Mouse (Mus musculus): ENCODE measurements around the gene Golga5. TPM values are rescaled to one million over a fixed set of nuclear protein-coding genes. Genes with fewer than 3 reads are reported as not detected.
"Not testable (repeated sequence)": the region's sequence is repeated elsewhere in the genome, so short reads cannot be mapped to it uniquely, and the experiment has no call there.

Gene Golga5
- polyA plus RNA-seq, 1 experiment, result 7.3 TPM

DNA sequence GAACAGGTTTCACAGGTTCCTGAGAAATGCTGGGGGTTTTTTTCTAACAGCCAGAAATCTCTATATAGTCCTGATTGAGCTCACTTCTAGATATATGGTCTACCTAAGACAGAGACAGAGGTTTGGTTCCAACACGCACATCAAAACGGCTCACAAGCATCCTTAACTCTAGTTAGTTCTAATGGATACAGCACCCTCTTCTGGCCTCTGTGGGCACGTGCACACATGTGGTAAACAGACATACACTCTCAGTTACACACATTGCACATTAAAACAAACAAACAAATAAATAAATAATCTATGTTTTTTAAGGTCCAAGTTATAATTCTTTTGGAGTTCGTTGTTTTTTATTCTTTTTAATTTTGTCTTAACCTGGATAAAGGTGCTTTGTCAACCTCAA is 4.3 kb upstream of the Golga5 start:
- H3K4me3 ChIP-seq (ENCODE audit: insufficient read depth, poor library complexity, severe bottlenecking), result no peak overlapping the region
- H3K27me3 ChIP-seq (ENCODE audit: control insufficient read depth, insufficient read depth, insufficient read length), result no peaks in the 10 kb centered on the region
- H3K79me3 ChIP-seq (ENCODE audit: low read depth), result no peaks in the 10 kb centered on the region
- no peak for TF ChIP-seq CTCF (IDR thresholded peaks at IDR 0.05; ENCODE audit: control insufficient read depth, insufficient read depth, insufficient read length)
- no peak for TF ChIP-seq MAX (IDR thresholded peaks at IDR 0.05)
- TF ChIP-seq MYOD1 (IDR thresholded peaks at IDR 0.05; ENCODE audit: control insufficient read depth, insufficient read length, low read depth), result no peak
- no peak for TF ChIP-seq MYOG (IDR thresholded peaks at IDR 0.05; ENCODE audit: control insufficient read depth, extremely low read depth, insufficient read length)
- no peak for TF ChIP-seq USF1 (IDR thresholded peaks at IDR 0.05; ENCODE audit: low read depth)
- TF ChIP-seq CEBPB (IDR thresholded peaks at IDR 0.05; ENCODE audit: low read depth), result no peak
- no peak for TF ChIP-seq FOSL1 (IDR thresholded peaks at IDR 0.05; ENCODE audit: insufficient read depth, low read length, poor library complexity, severe bottlenecking)
- H3K36me3 ChIP-seq (ENCODE audit: control insufficient read depth, insufficient read depth), result no peaks in the 10 kb centered on the region
- H3ac ChIP-seq (ENCODE audit: control insufficient read depth, insufficient read length, low read depth), result no peak overlapping the region
- H3K79me2 ChIP-seq (ENCODE audit: control insufficient read depth, insufficient read depth), result peaks cover 5% of the 10 kb centered on the region

DNA sequence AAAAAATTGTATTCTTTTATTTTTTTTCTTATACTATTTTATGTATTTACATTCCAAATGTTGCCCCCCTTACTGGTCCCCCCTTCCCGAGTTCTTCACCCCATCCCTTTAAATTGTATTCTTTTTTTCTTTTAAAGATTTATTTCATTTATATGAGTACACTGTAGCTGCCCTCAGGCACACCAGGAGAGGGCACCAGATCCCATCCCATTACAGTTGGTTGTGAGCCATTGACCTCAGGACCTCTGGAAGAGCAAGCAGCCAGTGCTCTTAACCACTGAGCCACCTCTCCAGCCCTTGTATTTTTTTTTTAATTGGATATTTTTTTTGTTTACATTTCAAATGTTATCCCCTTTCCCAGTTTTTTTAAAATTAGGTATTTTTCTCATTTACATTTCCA is 799 bp upstream of the Golga5 start:
- Histone ChIP-seq H3K79me2 (ENCODE audit: control insufficient read depth, insufficient read depth) (peaks cover 16% of the 10 kb centered on the region), H3K36me3 (ENCODE audit: control insufficient read depth, insufficient read depth) (peaks cover 7% of the 10 kb centered on the region), H3ac (ENCODE audit: control insufficient read depth, insufficient read length, low read depth) (no peak overlapping the region), H3K79me3 (ENCODE audit: low read depth) (no peaks in the 10 kb centered on the region), H3K27me3 (ENCODE audit: control insufficient read depth, insufficient read depth, insufficient read length) (no peaks in the 10 kb centered on the region), H3K4me3 (ENCODE audit: insufficient read depth, poor library complexity, severe bottlenecking) (no peak overlapping the region)
- TF ChIP-seq FOSL1 (IDR thresholded peaks at IDR 0.05; ENCODE audit: insufficient read depth, low read length, poor library complexity, severe bottlenecking) (no peak), USF1 (IDR thresholded peaks at IDR 0.05; ENCODE audit: low read depth) (no peak), MAX (IDR thresholded peaks at IDR 0.05) (no peak), MYOD1 (IDR thresholded peaks at IDR 0.05; ENCODE audit: control insufficient read depth, insufficient read length, low read depth) (no peak), CTCF (IDR thresholded peaks at IDR 0.05; ENCODE audit: control insufficient read depth, insufficient read depth, insufficient read length) (no peak), MYOG (IDR thresholded peaks at IDR 0.05; ENCODE audit: control insufficient read depth, extremely low read depth, insufficient read length) (no peak), CEBPB (IDR thresholded peaks at IDR 0.05; ENCODE audit: low read depth) (no peak)

DNA sequence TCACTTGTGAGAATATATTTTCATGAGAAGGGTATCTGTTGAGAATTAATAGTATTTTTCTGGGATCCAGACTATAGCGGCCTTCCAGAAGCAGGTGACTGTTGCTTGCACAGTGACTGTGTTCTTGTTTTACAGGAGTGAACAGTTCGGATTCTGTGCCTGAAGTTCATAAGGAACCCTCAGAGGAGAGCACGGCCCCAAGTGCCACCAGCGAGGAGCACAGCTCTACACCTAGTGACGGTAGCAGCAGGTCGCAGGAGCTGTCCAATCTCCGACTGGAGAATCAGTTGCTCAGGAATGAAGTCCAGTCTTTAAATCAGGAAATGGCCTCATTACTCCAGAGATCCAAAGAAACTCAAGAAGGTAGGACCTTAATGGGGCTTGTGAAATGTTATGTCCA is 5.5 kb downstream of the Golga5 start:
- Histone ChIP-seq H3K4me3 (ENCODE audit: insufficient read depth, poor library complexity, severe bottlenecking) (no peak overlapping the region), H3K27me3 (ENCODE audit: control insufficient read depth, insufficient read depth, insufficient read length) (no peaks in the 10 kb centered on the region), H3K79me3 (ENCODE audit: low read depth) (no peaks in the 10 kb centered on the region), H3ac (ENCODE audit: control insufficient read depth, insufficient read length, low read depth) (no peak overlapping the region), H3K79me2 (ENCODE audit: control insufficient read depth, insufficient read depth) (peaks cover 13% of the 10 kb centered on the region), H3K36me3 (ENCODE audit: control insufficient read depth, insufficient read depth) (peaks cover 41% of the 10 kb centered on the region)
- TF ChIP-seq MYOG (IDR thresholded peaks at IDR 0.05; ENCODE audit: control insufficient read depth, extremely low read depth, insufficient read length), result no peak
- TF ChIP-seq MAX (IDR thresholded peaks at IDR 0.05), result no peak

DNA sequence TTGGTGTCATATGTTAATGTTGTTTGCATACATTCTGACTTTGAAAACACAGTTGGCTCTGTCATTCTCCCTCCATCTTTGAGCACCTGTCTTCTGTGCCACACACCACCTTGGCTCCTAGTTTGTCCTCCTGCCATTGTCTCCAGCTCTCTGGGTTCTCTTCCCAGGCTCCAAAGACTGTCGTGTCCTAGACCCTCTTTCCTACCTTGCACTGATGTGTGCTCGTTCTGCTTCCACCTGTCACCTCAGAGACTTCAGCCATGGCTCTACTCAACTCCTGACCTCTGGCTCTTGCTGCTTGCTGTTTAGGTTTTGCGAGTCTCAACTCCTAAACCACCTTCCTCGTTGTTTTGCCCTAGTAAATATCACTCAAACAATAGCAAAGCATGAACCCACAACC is 11.5 kb downstream of the Golga5 start:
- H3ac ChIP-seq (ENCODE audit: control insufficient read depth, insufficient read length, low read depth), result no peak overlapping the region
- no peaks in the 10 kb centered on the region for H3K79me2 ChIP-seq (ENCODE audit: control insufficient read depth, insufficient read depth)
- no peaks in the 10 kb centered on the region for H3K79me3 ChIP-seq (ENCODE audit: low read depth)
- H3K36me3 ChIP-seq (ENCODE audit: control insufficient read depth, insufficient read depth), result peaks cover 57% of the 10 kb centered on the region
- TF ChIP-seq MAX (IDR thresholded peaks at IDR 0.05), result no peak
- no peak for TF ChIP-seq USF1 (IDR thresholded peaks at IDR 0.05; ENCODE audit: low read depth)
- no peak for TF ChIP-seq CTCF (IDR thresholded peaks at IDR 0.05; ENCODE audit: control insufficient read depth, insufficient read depth, insufficient read length)
- no peak for TF ChIP-seq MYOD1 (IDR thresholded peaks at IDR 0.05; ENCODE audit: control insufficient read depth, insufficient read length, low read depth)
- TF ChIP-seq MYOG (IDR thresholded peaks at IDR 0.05; ENCODE audit: control insufficient read depth, extremely low read depth, insufficient read length), result no peak
- TF ChIP-seq FOSL1 (IDR thresholded peaks at IDR 0.05; ENCODE audit: insufficient read depth, low read length, poor library complexity, severe bottlenecking), result no peak
- TF ChIP-seq CEBPB (IDR thresholded peaks at IDR 0.05; ENCODE audit: low read depth), result no peak
- no peaks in the 10 kb centered on the region for H3K27me3 ChIP-seq (ENCODE audit: control insufficient read depth, insufficient read depth, insufficient read length)
- H3K4me3 ChIP-seq (ENCODE audit: insufficient read depth, poor library complexity, severe bottlenecking), result no peak overlapping the region

DNA sequence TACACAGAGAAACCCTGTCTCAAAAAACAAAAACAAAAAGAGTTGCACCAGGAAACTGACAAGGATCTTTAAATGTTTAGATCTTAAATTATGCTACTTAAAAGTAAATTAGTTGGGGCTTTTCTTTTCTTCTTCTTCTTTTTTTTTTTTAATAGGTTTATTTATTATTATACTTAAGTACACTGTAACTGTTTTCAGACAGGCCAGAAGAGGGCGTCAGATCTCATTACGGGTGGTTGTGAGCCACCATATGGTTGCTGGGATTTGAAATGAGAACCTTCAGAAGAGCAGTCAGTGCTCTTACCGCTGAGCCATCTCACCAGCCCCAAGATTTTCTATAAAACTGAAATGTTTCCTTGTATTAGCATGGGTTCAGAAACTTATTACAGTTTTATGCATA is 16.0 kb downstream of the Golga5 start:
- H3K4me3 ChIP-seq (ENCODE audit: insufficient read depth, poor library complexity, severe bottlenecking), result no peak overlapping the region
- no peak overlapping the region for H3ac ChIP-seq (ENCODE audit: control insufficient read depth, insufficient read length, low read depth)
- TF ChIP-seq CTCF (IDR thresholded peaks at IDR 0.05; ENCODE audit: control insufficient read depth, insufficient read depth, insufficient read length) (no peak), USF1 (IDR thresholded peaks at IDR 0.05; ENCODE audit: low read depth) (no peak), MAX (IDR thresholded peaks at IDR 0.05) (no peak), CEBPB (IDR thresholded peaks at IDR 0.05; ENCODE audit: low read depth) (no peak), MYOG (IDR thresholded peaks at IDR 0.05; ENCODE audit: control insufficient read depth, extremely low read depth, insufficient read length) (no peak)
- no peaks in the 10 kb centered on the region for H3K27me3 ChIP-seq (ENCODE audit: control insufficient read depth, insufficient read depth, insufficient read length)
- peaks cover 49% of the 10 kb centered on the region for H3K36me3 ChIP-seq (ENCODE audit: control insufficient read depth, insufficient read depth)
- H3K79me2 ChIP-seq (ENCODE audit: control insufficient read depth, insufficient read depth), result no peaks in the 10 kb centered on the region
- no peaks in the 10 kb centered on the region for H3K79me3 ChIP-seq (ENCODE audit: low read depth)

DNA sequence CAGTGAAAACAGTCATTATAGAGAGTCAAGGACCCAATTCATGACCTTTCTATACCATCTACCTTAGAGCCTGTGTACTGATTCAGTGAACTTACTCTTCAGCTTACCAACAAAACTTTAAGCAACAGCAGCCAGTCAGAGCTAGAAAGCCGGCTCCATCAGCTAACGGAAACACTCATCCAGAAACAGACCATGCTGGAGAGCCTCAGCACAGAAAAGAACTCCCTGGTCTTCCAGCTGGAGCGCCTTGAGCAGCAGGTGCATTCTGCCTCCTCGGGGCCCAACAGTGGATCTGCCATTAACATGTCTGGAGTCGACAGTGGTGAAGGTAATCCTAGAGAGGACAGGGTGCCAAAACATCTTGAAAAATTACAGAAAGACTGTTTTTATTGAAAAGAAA is 23.0 kb downstream of the Golga5 start:
- no peaks in the 10 kb centered on the region for H3K27me3 ChIP-seq (ENCODE audit: control insufficient read depth, insufficient read depth, insufficient read length)

DNA sequence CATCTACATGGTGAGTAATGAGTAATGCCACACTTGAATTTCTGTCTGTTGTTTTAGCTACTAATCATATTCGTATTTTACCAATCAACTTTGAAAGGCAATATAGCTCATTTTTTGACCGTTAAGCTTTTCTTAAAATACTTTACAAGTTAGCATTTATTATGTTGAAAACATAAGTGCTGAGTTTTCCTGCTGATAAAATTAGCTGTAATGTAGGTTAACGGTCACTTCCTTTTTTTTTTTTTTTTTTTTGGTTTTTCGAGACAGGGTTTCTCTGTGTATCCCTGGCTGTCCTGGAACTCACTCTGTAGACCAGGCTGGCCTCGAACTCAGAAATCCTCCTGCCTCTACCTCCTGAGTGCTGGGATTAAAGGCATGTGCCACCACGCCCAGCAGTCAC is 26.8 kb downstream of the Golga5 start:
- not testable (repeated sequence) for H3K4me3 ChIP-seq (ENCODE audit: insufficient read depth, poor library complexity, severe bottlenecking); H3K79me2 ChIP-seq (ENCODE audit: control insufficient read depth, insufficient read depth); H3K79me3 ChIP-seq (ENCODE audit: low read depth); H3ac ChIP-seq (ENCODE audit: control insufficient read depth, insufficient read length, low read depth); H3K27me3 ChIP-seq (ENCODE audit: control insufficient read depth, insufficient read depth, insufficient read length)
- peaks cover 15% of the 10 kb centered on the region for H3K36me3 ChIP-seq (ENCODE audit: control insufficient read depth, insufficient read depth)

More for the DNA sequence above, 23.0 kb downstream of the Golga5 start:
- Histone ChIP-seq H3K79me2 (ENCODE audit: control insufficient read depth, insufficient read depth) (no peaks in the 10 kb centered on the region), H3K4me3 (ENCODE audit: insufficient read depth, poor library complexity, severe bottlenecking) (no peak overlapping the region), H3K36me3 (ENCODE audit: control insufficient read depth, insufficient read depth) (peaks cover 26% of the 10 kb centered on the region), H3ac (ENCODE audit: control insufficient read depth, insufficient read length, low read depth) (no peak overlapping the region), H3K79me3 (ENCODE audit: low read depth) (no peaks in the 10 kb centered on the region)
- TF ChIP-seq FOSL1 (IDR thresholded peaks at IDR 0.05; ENCODE audit: insufficient read depth, low read length, poor library complexity, severe bottlenecking), result no peak
- TF ChIP-seq MYOD1 (IDR thresholded peaks at IDR 0.05; ENCODE audit: control insufficient read depth, insufficient read length, low read depth), result no peak
- no peak for TF ChIP-seq MYOG (IDR thresholded peaks at IDR 0.05; ENCODE audit: control insufficient read depth, extremely low read depth, insufficient read length)
- no peak for TF ChIP-seq CTCF (IDR thresholded peaks at IDR 0.05; ENCODE audit: control insufficient read depth, insufficient read depth, insufficient read length)
- TF ChIP-seq MAX (IDR thresholded peaks at IDR 0.05), result no peak
- TF ChIP-seq CEBPB (IDR thresholded peaks at IDR 0.05; ENCODE audit: low read depth), result no peak
- TF ChIP-seq USF1 (IDR thresholded peaks at IDR 0.05; ENCODE audit: low read depth), result no peak

All from C2C12 (cell line).